Mouse (Mus musculus) liver, adult 2 months (tissue): ENCODE measurements at regions not wholly inside any gene's neighbourhood (a gene's known extent, or its start where the extent isn't known, plus 50 kb on each side); places are given as distances from the start of the nearest gene placed in this dataset.

Experiments
- DNase-seq: peaks from one replicate; pipeline ENCODE4 v3.0.0-alpha.2; 2011; ENCODE audit warnings: low read depth, low spot score; ENCODE audit errors: extremely low read depth
- H3K27ac ChIP-seq: fragments of 200-500 bp; replicated peaks from 2 replicates; pipeline ENCODE4 v1.5.1; 2012; ENCODE audit warnings: low read depth, mild to moderate bottlenecking, control low read depth, inconsistent platforms, low read length; ENCODE audit not compliant: insufficient read depth
- H3K27me3 ChIP-seq: fragments of 200-500 bp; 2 replicates; pipeline ENCODE4 v1.6.1; 2012; ENCODE audit warnings: mild to moderate bottlenecking, moderate library complexity, low read length, inconsistent platforms; ENCODE audit not compliant: control insufficient read depth, insufficient read depth
- H3K36me3 ChIP-seq: fragments of 200-500 bp; 2 replicates; pipeline ENCODE4 v1.6.1; 2012; ENCODE audit warnings: low read length, inconsistent platforms; ENCODE audit not compliant: control insufficient read depth, insufficient read depth
- H3K4me1 ChIP-seq: fragments of 200-500 bp; 2 replicates; pipeline ENCODE4 v1.6.1; 2011; ENCODE audit warnings: low read length; ENCODE audit not compliant: control insufficient read depth, insufficient read depth
- H3K4me3 ChIP-seq: fragments of 200-500 bp; 2 replicates; pipeline ENCODE4 v1.5.1; 2011; ENCODE audit warnings: low read depth, mild to moderate bottlenecking, control low read depth, low read length, moderate library complexity; ENCODE audit not compliant: insufficient read depth
- H3K79me2 ChIP-seq: fragments of 200-500 bp; 2 replicates; pipeline ENCODE4 v1.6.1; 2012; ENCODE audit warnings: inconsistent platforms, mild to moderate bottlenecking, low read length, moderate library complexity; ENCODE audit not compliant: control insufficient read depth, insufficient read depth
- H3K9ac ChIP-seq: fragments of 200-500 bp; 2 replicates; pipeline ENCODE4 v1.6.1; 2012; ENCODE audit warnings: low read depth, mild to moderate bottlenecking, control low read depth, inconsistent platforms, low read length
- CTCF ChIP-seq: fragments of 200-500 bp; IDR thresholded peaks from 2 replicates; pipeline ENCODE4 v1.5.1; 2011; ENCODE audit warnings: low read depth, low read length, control low read depth
- POLR2A ChIP-seq: fragments of 200-500 bp; IDR thresholded peaks from 2 replicates; pipeline ENCODE4 v1.6.1; 2011; ENCODE audit warnings: low read length, control low read depth; ENCODE audit not compliant: insufficient read depth; ENCODE audit errors: extremely low read depth
- WGBS: fragments of 180-500 bp; shearing (Covaris S2); methylation state at CpG from one replicate; pipeline ENCODE4 v1.1.7; 2018; 5-methylcytosine and 5-hydroxymethylcytosine counted together

GRCm38 (mm10) chr10:111083338-111083737 lies 73.4 kb upstream of the Zdhhc17 start:
- WGBS, result 51% methylated on average over 4 of the region's 4 CpGs
- no peak overlapping the region for H3K27ac ChIP-seq
- DNase-seq, result no peak
- no peaks in the 10 kb centered on the region for H3K4me1 ChIP-seq
- no peaks in the 10 kb centered on the region for H3K36me3 ChIP-seq
- H3K27me3 ChIP-seq, result no peaks in the 10 kb centered on the region
- no peak overlapping the region for H3K4me3 ChIP-seq
- H3K79me2 ChIP-seq, result no peaks in the 10 kb centered on the region
- H3K9ac ChIP-seq, result no peak overlapping the region
- TF ChIP-seq POLR2A (no peak), CTCF (no peak)

- Histone ChIP-seq H3K79me2 (no peaks in the 10 kb centered on the region), H3K4me1 (no peaks in the 10 kb centered on the region), H3K9ac (no peak overlapping the region), H3K4me3 (no peak overlapping the region), H3K27me3 (no peaks in the 10 kb centered on the region), H3K36me3 (no peaks in the 10 kb centered on the region), H3K27ac (no peak overlapping the region)
- DNase-seq, result no peak
- TF ChIP-seq CTCF (no peak), POLR2A (no peak)
- 87% methylated on average over 10 of the region's 10 CpGs for WGBS
These were observed 70.4 kb upstream of the Zdhhc17 start for GRCm38 (mm10) chr10:111080322-111080721.

- Histone ChIP-seq H3K4me3 (no peak overlapping the region), H3K9ac (no peak overlapping the region), H3K4me1 (no peaks in the 10 kb centered on the region), H3K36me3 (no peaks in the 10 kb centered on the region), H3K79me2 (no peaks in the 10 kb centered on the region), H3K27ac (no peak overlapping the region), H3K27me3 (no peaks in the 10 kb centered on the region)
- TF ChIP-seq POLR2A (no peak), CTCF (no peak)
- no peak for DNase-seq
- WGBS, result 72% methylated on average over 6 of the region's 6 CpGs
These were observed 69.1 kb upstream of the Zdhhc17 start for GRCm38 (mm10) chr10:111079051-111079450.

- WGBS, result 92% methylated on average over 4 of the region's 4 CpGs
- H3K4me1 ChIP-seq, result no peaks in the 10 kb centered on the region
- H3K9ac ChIP-seq, result no peak overlapping the region
These were observed 67.7 kb upstream of the Zdhhc17 start for GRCm38 (mm10) chr10:111077632-111078031.

GRCm38 (mm10) chr10:111073851-111074430 lies 64.0 kb upstream of the Zdhhc17 start:
- WGBS, result 73% methylated on average over 5 of the region's 5 CpGs
- Histone ChIP-seq H3K79me2 (no peaks in the 10 kb centered on the region), H3K9ac (no peak overlapping the region), H3K4me1 (no peaks in the 10 kb centered on the region), H3K4me3 (no peak overlapping the region), H3K36me3 (no peaks in the 10 kb centered on the region), H3K27me3 (no peaks in the 10 kb centered on the region), H3K27ac (no peak overlapping the region)
- DNase-seq, result no peak
- TF ChIP-seq POLR2A (no peak), CTCF (no peak)

More at GRCm38 (mm10) chr10:111077632-111078031, 67.7 kb upstream of the Zdhhc17 start:
- Histone ChIP-seq H3K79me2 (no peaks in the 10 kb centered on the region), H3K36me3 (no peaks in the 10 kb centered on the region), H3K4me3 (no peak overlapping the region), H3K27ac (no peak overlapping the region), H3K27me3 (no peaks in the 10 kb centered on the region)
- DNase-seq, result no peak
- TF ChIP-seq POLR2A (no peak), CTCF (no peak)

GRCm38 (mm10) chr10:111073262-111073661 lies 63.3 kb upstream of the Zdhhc17 start:
- Histone ChIP-seq H3K79me2 (no peaks in the 10 kb centered on the region), H3K4me1 (no peaks in the 10 kb centered on the region), H3K27ac (no peak overlapping the region), H3K9ac (no peak overlapping the region), H3K36me3 (no peaks in the 10 kb centered on the region), H3K4me3 (no peak overlapping the region), H3K27me3 (no peaks in the 10 kb centered on the region)
- 55% methylated on average over 14 of the region's 14 CpGs for WGBS
- TF ChIP-seq CTCF (no peak), POLR2A (no peak)
- DNase-seq, result no peak
